Mouse (Mus musculus): ENCODE data around the gene Clip4. TPM values are rescaled to one million over a fixed set of nuclear protein-coding genes. Genes with fewer than 3 reads are reported as not detected.

Gene Clip4
- polyA plus RNA-seq, 1 experiment from 2014 or later: 5.7 TPM

DNA sequence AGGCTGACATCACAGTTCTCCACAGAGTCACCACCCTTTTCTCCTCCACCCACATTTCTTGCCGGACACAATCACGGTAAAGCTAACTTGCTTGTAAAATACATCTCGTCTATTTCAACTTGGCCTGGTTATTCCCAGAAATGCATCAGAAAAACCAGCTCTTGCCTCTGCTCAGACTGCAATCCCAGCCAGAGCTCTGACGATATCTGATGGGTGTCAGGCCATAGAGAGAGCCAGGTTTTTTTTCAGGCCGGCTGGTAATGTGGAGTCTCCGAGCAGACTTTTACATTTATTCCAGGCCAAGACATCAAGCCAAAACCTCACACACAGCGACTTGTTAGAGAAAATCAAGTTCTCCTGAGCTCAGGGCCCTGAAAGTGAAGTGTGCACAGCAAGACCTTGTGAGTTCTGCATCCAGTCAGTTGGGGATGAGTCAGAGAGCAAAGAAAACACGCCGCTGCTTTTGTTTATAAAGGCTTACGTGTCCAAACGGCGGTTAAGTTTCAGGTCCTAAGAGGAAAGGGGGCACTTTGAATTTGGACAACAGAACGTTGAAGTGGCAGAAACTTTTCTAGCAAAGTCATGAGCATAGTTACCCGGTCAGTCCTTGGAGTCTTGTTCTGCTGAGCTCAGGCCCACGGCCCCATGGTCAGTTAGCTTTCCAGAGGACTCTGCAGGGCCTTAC lies 27.4 kb downstream of the Clip4 start:
- Histone ChIP-seq H3K4me2 (no peak overlapping the region), H3K9ac (no peak overlapping the region), H3K9me3 (replicated peaks) (no peaks in the 10 kb centered on the region), H3K4me3 (replicated peaks) (no peak overlapping the region), H3K4me1 (no peaks in the 10 kb centered on the region), H3K27ac (0 out of 2 replicates have a peak overlapping the region, but pooled peaks have one; percentile 23), H3K36me3 (peaks cover 7% of the 10 kb centered on the region; the same call in 1 of the 2 replicates), H3K27me3 (no peaks in the 10 kb centered on the region)
- ATAC-seq (replicated peaks; ENCODE audit: low FRiP score): no peak
- 56% methylated on average over 15 of the region's 15 CpGs for WGBS

DNA sequence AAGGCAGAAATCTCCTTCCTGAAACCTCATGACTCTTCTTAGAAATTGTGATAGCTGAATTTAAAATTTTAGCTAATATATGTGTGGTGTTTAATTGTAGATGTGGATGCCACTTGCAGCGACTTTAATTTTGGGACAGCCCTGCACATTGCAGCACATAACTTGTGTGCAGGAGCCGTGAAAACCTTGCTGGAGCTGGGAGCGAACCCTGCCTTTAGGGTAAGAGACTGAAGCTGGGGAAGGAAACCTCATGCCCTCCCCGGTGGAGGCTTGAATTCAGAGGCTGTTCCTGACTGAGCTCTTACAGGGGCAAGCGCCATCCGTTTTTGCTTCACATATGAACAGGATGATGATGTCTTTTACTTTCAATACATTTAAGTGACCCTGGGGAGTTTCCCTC lies 35.2 kb downstream of the Clip4 start:
- Histone ChIP-seq H3K27ac (no peak overlapping the region), H3K4me3 (replicated peaks) (no peak overlapping the region), H3K4me2 (no peak overlapping the region), H3K36me3 (peaks cover 22% of the 10 kb centered on the region), H3K4me1 (peaks cover 7% of the 10 kb centered on the region; the same call in 1 of the 2 replicates), H3K9me3 (replicated peaks) (no peaks in the 10 kb centered on the region), H3K27me3 (no peaks in the 10 kb centered on the region), H3K9ac (no peak overlapping the region)
- 61% methylated on average over 6 of the region's 6 CpGs for WGBS
- ATAC-seq (replicated peaks; ENCODE audit: low FRiP score): no peak

DNA sequence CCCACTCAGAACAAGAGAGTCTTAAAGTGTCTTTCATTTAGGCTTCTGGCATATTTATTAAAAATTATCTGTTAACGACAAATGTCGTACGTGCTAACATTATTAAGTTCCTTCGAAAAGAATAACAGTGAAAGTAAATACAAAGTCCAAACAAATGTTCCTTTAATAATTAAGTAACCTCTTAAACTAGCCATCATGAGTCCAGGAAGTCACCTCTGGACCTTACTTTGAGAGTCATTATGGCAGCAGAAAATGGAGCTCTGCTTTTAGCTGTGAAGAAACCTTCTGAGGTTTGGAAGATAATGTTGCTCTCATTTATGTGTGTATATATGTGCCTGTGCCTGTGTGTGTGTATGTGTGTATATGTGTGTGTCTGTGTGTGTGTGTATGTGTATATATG lies 35.6 kb downstream of the Clip4 start:
- Histone ChIP-seq H3K36me3 (peaks cover 21% of the 10 kb centered on the region), H3K4me1 (peaks cover 7% of the 10 kb centered on the region; the same call in 1 of the 2 replicates), H3K27me3 (no peaks in the 10 kb centered on the region), H3K4me3 (replicated peaks) (no peak overlapping the region), H3K27ac (no peak overlapping the region), H3K9me3 (replicated peaks) (no peaks in the 10 kb centered on the region), H3K4me2 (no peak overlapping the region), H3K9ac (no peak overlapping the region)
- WGBS: 73% methylated on average over 4 of the region's 4 CpGs
- ATAC-seq (replicated peaks; ENCODE audit: low FRiP score): no peak

DNA sequence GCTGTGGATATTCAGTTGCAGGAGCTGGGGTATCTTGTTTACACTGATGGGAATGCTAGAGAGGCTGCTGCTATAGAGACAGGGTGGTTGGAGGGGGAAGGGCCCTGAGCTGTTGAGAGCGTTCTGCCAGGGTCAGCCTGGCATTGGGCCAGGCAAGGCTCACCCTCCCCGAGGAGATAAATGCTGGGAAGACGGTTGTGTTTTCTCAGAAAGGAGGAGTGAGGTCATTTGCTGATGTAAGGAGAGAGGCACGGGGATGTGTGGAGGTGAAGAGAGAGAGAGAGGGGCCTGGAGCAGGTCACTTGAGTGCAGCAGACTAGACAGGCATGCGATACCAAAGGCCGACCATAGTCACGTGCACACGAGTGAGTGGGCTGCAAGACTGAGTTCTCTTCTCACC lies 42.8 kb downstream of the Clip4 start:
- 0 out of 2 replicates have a peak, but pooled peaks cover 9% of the 10 kb centered on the region for H3K36me3 ChIP-seq
- H3K9ac ChIP-seq: no peak overlapping the region
- H3K9me3 ChIP-seq (replicated peaks): no peaks in the 10 kb centered on the region
- peak overlapping the region; percentile 45; the same call in 1 of the 2 replicates for H3K27ac ChIP-seq
- H3K27me3 ChIP-seq: no peaks in the 10 kb centered on the region
- 0 out of 2 replicates have a peak, but pooled peaks cover 6% of the 10 kb centered on the region for H3K4me1 ChIP-seq
- 21% methylated on average over 8 of the region's 8 CpGs for WGBS
- ATAC-seq (replicated peaks; ENCODE audit: low FRiP score): peak; percentile 92
- H3K4me2 ChIP-seq: no peak overlapping the region
- H3K4me3 ChIP-seq (replicated peaks): no peak overlapping the region

DNA sequence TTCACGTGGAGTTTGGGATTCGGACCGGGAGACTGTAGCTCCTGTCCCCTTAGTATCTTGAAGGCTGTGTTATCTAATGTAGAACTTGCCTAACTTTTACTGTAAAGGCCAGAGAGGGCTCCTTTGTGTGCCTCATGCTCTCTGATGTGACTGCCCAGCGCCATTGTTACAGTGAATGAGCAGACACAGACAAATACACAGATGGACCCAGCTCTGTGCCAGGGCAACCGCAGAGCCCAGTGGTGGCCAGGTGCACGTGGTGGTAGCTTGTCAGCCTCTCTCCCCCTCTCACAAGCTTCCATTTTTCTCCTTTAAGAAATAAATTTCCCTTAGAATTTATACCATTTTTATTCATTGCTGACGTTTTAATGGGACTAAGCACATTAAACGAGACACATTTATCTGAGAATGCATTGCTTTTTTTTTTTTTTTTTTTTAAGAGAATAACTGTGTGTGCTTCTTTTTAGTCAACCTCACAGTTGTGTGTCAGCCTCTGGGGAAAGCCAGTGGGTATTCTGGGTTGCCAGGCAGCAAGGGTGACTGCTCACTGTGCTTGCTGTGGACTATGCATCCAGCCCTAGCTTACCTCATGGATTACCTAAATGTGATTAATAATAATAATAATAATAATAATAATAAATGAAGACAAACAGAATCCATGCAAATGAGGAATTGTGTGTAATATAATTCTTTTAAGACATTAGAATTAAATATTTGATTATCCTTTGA lies 48.0 kb downstream of the Clip4 start:
- no peak overlapping the region for H3K9ac ChIP-seq
- no peak for ATAC-seq (replicated peaks; ENCODE audit: low FRiP score)

DNA sequence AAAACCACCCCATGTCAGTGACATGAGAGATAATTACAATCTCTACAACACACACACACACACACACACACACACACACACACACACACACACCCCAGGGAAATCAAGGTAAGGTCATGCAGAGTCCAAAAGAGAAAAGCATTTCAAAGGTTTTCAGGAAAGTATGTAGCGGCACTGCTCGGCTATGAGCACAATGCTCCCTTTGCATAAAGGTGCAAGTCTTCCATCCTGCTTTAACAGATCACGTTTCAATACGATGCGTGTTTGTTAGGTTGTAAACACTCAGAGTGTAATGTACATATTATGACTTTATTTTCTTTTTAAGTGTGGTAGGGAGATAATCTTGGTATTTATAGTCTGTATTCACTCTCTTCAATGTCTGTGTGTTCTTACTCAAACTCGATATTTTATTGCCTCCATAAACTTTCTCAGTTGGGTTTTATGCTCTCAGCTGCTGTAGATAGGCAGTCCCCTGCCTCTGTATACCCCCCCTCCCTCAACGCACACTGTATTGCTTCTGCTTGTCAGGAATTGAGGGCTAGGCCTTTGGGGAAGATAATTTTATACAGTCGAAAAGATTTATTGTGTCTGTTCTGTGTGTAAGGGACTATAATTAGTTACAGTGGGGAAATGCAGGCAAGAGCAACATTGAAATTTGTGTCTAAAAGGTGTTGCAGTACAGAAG lies 55.5 kb downstream of the Clip4 start:
- 56% methylated on average over 8 of the region's 8 CpGs for WGBS
- peak; percentile 58; the same call in 1 of the 2 replicates for ATAC-seq (replicated peaks; ENCODE audit: low FRiP score)

More for the DNA sequence above, 48.0 kb downstream of the Clip4 start:
- no peak overlapping the region for H3K4me3 ChIP-seq (replicated peaks)
- no peak overlapping the region for H3K27ac ChIP-seq
- H3K4me2 ChIP-seq: no peak overlapping the region
- no peaks in the 10 kb centered on the region for H3K4me1 ChIP-seq
- WGBS: 66% methylated on average over 8 of the region's 8 CpGs
- H3K36me3 ChIP-seq: peaks cover 5% of the 10 kb centered on the region; the same call in 1 of the 2 replicates
- H3K27me3 ChIP-seq: no peaks in the 10 kb centered on the region
- H3K9me3 ChIP-seq (replicated peaks): no peaks in the 10 kb centered on the region

DNA sequence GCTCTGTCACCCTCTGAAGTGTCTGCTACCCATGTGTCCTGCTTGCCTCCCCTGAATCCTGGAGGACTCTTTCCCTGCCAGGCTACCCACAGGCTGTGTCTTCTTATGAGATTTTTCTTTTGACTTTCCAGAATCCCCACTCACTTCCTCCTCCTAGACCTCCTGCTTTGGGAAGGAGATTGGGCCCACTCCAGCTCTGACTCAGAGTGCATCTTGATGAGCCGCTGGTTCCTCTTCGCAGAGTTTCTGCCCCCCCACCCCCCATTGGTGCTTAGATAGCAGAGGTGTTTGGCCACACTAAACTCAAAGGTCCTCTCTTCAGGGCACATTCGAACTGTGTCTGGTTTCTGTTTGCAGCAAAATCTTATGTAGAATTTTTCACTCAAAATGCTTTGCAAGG lies 58.3 kb downstream of the Clip4 start:
- peaks cover 12% of the 10 kb centered on the region for H3K4me1 ChIP-seq
- H3K36me3 ChIP-seq: 0 out of 2 replicates have a peak, but pooled peaks cover 11% of the 10 kb centered on the region
- no peaks in the 10 kb centered on the region for H3K27me3 ChIP-seq
- no peak for ATAC-seq (replicated peaks; ENCODE audit: low FRiP score)
- 82% methylated on average over 3 of the region's 3 CpGs for WGBS
- H3K4me3 ChIP-seq (replicated peaks): no peak overlapping the region
- no peak overlapping the region for H3K27ac ChIP-seq
- no peak overlapping the region for H3K4me2 ChIP-seq
- no peaks in the 10 kb centered on the region for H3K9me3 ChIP-seq (replicated peaks)
- H3K9ac ChIP-seq: no peak overlapping the region

More for the DNA sequence above, 55.5 kb downstream of the Clip4 start:
- Histone ChIP-seq H3K4me3 (replicated peaks) (no peak overlapping the region), H3K9me3 (replicated peaks) (no peaks in the 10 kb centered on the region), H3K4me2 (no peak overlapping the region), H3K9ac (no peak overlapping the region), H3K27ac (no peak overlapping the region), H3K27me3 (no peaks in the 10 kb centered on the region), H3K4me1 (peaks cover 9% of the 10 kb centered on the region), H3K36me3 (peaks cover 11% of the 10 kb centered on the region; the same call in 1 of the 2 replicates)

DNA sequence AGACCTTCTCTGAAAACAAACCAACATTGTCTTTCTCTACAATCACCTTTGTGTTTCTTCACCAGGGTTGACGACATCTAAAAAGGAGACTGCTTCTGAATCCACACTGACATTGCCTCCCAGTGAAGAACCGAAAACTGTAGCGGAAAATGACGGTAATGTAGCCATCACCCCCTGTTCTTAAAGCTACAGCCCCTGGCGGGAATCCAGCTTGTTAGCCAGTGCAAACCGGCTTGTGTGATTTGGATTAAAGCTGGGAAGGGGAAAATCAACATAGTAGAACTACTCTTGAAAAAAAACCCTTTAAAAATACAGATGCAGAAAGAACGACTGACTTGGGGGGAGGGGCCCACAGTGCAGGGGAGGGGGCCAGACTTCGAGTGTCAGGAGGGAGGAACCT lies 59.4 kb downstream of the Clip4 start:
- no peak overlapping the region for H3K4me2 ChIP-seq
- 0 out of 2 replicates have a peak, but pooled peaks cover 11% of the 10 kb centered on the region for H3K36me3 ChIP-seq
- peaks cover 12% of the 10 kb centered on the region for H3K4me1 ChIP-seq
- ATAC-seq (replicated peaks; ENCODE audit: low FRiP score): no peak
- H3K9me3 ChIP-seq (replicated peaks): no peaks in the 10 kb centered on the region
- no peak overlapping the region for H3K27ac ChIP-seq
- H3K9ac ChIP-seq: no peak overlapping the region
- no peak overlapping the region for H3K4me3 ChIP-seq (replicated peaks)
- H3K27me3 ChIP-seq: no peaks in the 10 kb centered on the region
- 63% methylated on average over 8 of the region's 8 CpGs for WGBS

DNA sequence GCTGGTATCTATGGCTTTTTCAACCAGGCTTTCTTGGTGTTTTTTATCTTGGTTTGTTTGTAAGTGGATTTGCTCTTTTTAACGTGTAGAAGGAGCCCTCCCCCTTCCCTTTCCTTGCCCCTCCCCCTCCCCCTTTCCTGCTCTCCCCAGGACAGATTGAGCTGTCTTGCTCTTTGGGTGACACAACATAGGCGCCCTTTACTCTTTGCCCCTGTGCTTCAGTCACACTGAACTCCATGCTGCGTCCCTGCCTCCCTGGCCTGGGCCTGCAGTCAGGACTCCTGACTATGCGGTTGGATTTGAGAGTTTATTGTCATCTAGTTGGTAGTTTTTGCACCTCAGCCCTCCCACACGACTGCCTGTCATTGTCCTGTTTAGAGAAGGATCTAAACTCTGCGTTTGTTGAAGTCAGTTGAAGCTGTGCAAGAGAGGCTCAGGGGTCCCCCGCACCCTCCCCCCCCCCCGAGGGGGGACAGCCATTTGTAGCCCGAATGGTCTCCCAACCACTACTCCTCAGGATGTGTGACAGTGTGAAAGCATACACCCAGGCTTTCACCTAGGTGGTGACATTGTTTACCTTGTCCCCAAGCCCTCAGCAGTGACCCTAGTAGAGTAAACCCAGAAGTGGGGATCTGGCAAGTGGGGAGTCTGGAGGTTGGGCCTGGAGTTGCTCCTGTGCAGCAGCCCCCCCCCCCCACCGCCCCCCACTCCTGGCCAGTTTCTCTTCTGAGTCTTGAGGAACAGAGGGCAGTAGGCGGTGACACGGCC lies 60.6 kb downstream of the Clip4 start:
- H3K9me3 ChIP-seq (replicated peaks): no peaks in the 10 kb centered on the region
- H3K4me3 ChIP-seq (replicated peaks): no peak overlapping the region
- H3K4me2 ChIP-seq: no peak overlapping the region
- 0 out of 2 replicates have a peak, but pooled peaks cover 11% of the 10 kb centered on the region for H3K36me3 ChIP-seq
- no peak; the same call in 1 of the 2 replicates for ATAC-seq (replicated peaks; ENCODE audit: low FRiP score)
- WGBS: 35% methylated on average over 12 of the region's 12 CpGs
- peaks cover 12% of the 10 kb centered on the region for H3K4me1 ChIP-seq
- no peaks in the 10 kb centered on the region for H3K27me3 ChIP-seq
- H3K27ac ChIP-seq: no peak overlapping the region
- H3K9ac ChIP-seq: no peak overlapping the region

DNA sequence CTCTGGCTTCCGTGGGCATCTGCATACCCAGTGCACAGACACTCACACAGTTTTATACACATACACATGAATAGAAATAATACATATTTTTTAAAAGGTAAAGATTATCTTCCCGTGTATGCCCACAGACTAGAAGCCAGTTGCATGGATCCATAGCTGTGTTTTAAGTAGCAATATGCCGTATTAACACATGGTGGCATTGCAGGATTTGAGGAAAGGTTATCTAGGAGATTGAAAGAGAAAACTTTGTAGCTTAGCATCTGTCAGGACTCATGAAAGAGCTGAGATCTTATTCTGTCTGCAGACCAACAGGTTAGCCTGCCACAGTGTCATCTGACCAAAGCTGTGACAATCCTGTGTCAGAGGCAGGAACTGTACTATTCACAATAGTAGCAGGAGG lies 63.7 kb downstream of the Clip4 start:
- Histone ChIP-seq H3K27ac (no peak overlapping the region), H3K36me3 (0 out of 2 replicates have a peak, but pooled peaks cover 6% of the 10 kb centered on the region), H3K4me2 (no peak overlapping the region), H3K27me3 (no peaks in the 10 kb centered on the region), H3K9me3 (replicated peaks) (no peaks in the 10 kb centered on the region), H3K9ac (no peak overlapping the region), H3K4me1 (peaks cover 12% of the 10 kb centered on the region), H3K4me3 (replicated peaks) (no peak overlapping the region)
- WGBS: 84% methylated on average over 3 of the region's 3 CpGs
- no peak for ATAC-seq (replicated peaks; ENCODE audit: low FRiP score)

DNA sequence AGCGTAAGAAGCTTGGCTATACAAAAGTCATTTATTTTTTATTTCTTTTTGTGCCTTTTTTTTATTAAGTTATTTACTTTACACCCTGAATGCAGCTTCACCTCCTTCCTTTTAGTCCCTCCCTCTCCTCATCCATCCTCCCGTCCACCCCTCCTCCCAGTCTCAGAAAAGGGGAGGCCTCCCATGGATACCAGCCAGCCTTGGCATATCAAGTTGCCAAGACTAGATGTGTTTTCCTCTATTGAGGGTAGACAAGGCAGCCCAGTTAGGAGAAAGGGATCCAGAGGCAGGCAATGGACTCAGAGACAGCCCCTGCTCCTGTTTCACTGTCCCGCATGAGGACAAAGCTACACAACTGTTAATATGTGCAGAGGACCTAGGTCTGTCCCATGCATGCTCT lies 93.9 kb downstream of the Clip4 start:
- Histone ChIP-seq H3K4me3 (replicated peaks) (no peak overlapping the region), H3K27me3 (no peaks in the 10 kb centered on the region), H3K4me1 (no peaks in the 10 kb centered on the region), H3K4me2 (no peak overlapping the region), H3K36me3 (peaks cover 8% of the 10 kb centered on the region; the same call in 1 of the 2 replicates), H3K27ac (no peak overlapping the region), H3K9me3 (replicated peaks) (0 out of 2 replicates have a peak, but pooled peaks cover 3% of the 10 kb centered on the region), H3K9ac (no peak overlapping the region)
- 70% methylated on average over 3 of the region's 3 CpGs for WGBS
- no peak for ATAC-seq (replicated peaks; ENCODE audit: low FRiP score)

All from kidney, embryonic 15.5 days (tissue).